Mouse (Mus musculus) adrenal gland, postnatal 4 days (tissue): ENCODE measurements around the gene Stx4a. TPM values are rescaled to one million over a fixed set of nuclear protein-coding genes. Genes with fewer than 3 reads are reported as not detected.
"Not testable (repeated sequence)": the region's sequence is repeated elsewhere in the genome, so short reads cannot be mapped to it uniquely, and the experiment has no call there.

Experiments used
- DNase-seq, 2 experiments: peaks; one replicate each; pipeline ENCODE4 v3.0.0; 2021 to 2022; ENCODE audit warnings: low spot score in 2 of 2, mixed read lengths in 2 of 2
- total RNA-seq, 2 experiments: library from RNA; stranded (reverse); gene quantifications; 2 replicates each; pipeline ENCODE4 v1.2.3; 2021

The Stx4a gene
- total RNA-seq, 2 experiments from 2014 or later: 101 to 106 TPM

- no peak for DNase-seq
Observed at GRCm38 (mm10) chr7:127858258-127858657, 34.2 kb downstream of the Stx4a start.

DNA sequence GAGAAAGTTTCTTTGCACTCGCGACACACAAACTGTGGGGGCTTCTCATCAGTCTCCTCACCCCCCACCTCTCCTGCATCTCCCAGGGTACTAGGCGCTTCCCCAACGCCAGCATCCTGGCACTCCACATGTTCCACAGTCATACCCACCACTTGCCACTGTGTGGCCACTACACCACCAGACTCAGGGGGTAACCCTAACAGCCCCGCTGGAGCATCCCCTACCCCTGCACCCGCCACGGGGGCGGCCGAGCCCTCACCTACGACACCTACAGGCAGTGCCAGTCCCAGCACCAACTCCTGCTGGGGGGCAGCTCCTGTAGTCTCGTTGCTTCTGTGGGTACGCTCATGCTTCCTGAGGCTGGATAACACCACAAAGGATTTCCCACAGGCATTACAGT is 42.3 kb downstream of the Stx4a start:
- no peak for DNase-seq

DNA sequence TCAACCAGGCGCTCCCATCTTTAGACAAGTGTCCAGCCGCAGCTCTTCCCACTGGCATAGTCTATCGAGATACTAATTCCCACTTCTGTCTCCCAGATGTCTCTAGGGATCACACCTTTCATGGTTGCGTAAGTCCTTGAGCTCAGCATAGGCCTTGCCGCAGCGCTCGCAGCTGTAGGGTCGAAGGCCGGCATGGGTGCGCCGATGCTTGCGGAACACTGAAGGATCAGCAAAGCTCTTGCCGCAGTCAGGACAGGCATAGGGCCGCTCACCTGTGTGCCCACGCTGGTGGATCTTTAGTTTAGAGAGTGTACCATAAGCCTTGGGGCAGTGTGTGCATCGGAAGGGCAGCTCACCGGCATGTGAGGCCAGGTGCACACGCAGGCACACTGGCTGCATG is 43.5 kb downstream of the Stx4a start:
- no peak for DNase-seq

DNA sequence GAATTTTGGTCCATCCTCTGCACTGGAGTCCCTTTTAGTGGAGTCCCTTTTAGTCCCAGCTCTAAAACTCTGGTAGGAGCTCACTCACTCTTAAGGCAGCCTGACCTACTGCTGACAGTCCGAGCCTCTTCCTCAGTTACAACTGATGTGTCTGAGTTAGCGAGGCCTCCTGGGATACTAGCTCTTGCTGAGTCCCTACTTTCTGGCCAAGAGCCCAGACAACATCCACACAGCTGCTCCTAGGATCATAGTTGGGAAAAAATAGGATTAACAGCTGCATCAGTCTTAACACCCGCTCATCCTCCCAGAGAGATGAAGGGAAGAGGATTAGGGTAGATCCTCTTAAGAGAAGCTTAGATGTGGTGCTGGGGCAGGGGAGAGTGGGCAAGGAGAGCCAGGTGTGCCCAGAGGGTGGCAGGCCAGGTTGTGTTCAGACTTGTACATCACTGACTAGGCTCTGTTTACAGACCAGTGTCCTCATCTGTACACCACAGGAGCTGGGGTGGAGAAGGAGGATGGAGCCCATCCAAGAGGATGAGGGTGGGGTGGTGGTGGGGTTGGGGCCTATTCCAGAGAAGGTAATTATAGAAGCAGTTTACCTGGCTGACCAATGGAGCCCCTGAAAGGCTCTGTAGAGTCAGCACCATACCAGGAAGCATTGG is 45.2 kb downstream of the Stx4a start:
- no peak for DNase-seq

DNA sequence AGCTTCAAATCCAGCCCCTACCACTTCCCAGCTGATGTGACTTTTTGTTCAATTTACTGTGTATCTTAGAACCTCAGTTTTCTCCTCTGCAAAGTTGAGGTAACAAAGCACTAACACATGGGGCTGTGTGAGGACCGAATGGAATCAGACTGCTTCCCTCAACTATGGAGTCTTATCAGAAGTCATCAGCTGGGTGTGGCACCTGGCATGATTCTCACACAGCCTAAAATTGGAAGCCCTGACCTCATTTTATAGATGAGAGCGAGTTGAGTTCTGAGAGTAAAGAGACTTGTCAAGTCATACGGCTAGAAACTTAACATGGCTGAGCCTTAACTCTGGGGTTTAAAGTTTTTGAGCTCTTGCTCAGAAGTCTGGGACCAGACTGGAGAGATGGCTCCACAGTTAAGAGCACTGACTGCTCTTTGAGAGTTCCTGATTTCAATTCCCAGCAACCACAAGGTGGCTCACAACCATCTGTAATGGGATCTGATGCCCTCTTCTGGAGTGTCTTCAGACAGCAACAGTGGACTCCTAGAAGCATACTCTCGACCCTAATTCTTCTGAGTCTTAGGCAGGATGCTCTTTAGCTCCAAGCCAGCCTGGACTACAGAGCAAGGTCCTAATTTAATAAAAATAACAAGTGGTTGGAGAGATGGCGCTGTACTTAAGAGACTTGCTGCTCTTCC is 46.2 kb downstream of the Stx4a start:
- DNase-seq: no peak

GRCm38 (mm10) chr7:127874812-127875626 is 50.9 kb downstream of the Stx4a start:
- no peak for DNase-seq

- peak; percentile 77 to 82 for DNase-seq
Observed at GRCm38 (mm10) chr7:127875627-127876001, 51.5 kb downstream of the Stx4a start.

GRCm38 (mm10) chr7:127876041-127876466 is 52.0 kb downstream of the Stx4a start, which contains the start of gene Zfp646:
Gene Zfp646, plus strand, starts transcription at chr7:127876221.
- DNase-seq: peak; percentile 56 to 66

DNA sequence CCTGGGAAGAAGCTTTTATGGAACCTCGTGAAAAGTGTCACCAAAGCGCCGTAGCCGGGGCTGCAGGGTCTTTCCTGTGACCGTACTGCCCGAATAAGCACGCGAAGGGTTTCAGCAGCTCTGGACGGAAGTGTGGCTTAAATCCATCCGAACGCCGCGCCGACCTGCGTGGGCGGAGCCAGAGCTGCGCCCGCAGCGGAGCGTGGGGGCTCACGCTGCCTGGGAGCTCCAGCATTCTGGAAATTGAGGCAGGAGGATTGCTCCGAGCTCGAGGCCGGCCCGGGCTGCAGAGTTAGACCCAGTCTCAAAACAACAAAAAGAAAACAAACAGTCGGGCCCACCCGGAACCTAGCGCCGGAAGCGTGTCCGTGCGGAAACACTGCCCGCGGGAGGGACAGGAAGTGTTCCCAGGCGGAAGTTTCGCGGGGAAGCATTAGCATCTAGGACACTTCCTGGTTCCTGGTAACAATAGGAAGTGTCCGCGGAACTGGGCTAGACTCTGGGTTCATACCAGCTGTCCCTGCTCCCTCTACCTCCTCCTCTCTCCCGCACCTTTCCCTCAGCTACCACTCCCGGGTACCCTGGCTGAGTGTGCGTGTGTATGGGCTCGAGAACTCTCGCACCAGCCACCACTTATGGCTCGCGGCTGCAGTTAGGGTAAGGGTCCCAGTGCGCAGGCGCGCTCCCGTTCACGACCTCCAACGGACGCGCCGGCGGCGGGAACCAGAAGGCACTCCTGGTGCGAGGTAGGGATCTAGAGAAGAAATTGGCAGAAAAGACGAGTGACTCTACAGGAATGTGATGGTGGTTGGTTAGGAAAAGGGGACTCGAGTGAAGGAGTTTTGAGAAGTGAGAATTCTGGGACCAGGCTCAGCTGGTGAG is 52.6 kb downstream of the Stx4a start, which contains the start of gene Zfp668:
Gene Zfp668 (minus strand): TSS at position 362 of the 882 bp plus-strand sequence.
- peak; percentile 76 to 83 for DNase-seq

DNA sequence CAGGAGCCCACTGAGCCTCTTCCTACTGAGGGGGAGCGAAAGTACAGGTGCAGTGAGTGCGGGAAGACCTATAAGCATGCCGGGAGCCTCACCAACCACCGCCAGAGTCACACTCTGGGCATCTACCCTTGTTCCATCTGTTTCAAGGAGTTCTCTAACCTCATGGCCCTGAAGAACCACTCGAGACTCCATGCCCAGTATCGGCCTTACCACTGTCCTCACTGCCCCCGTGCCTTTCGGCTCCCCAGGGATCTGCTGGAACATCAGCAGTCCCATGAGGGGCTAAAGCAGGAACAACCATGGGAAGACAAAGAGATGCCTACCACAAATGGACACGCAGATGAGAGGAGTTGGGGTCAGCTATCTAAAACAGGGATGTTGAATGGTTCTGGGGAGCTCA is 55.2 kb downstream of the Stx4a start:
- no peak for DNase-seq

GRCm38 (mm10) chr7:127880431-127880830 is 56.3 kb downstream of the Stx4a start:
- no peak for DNase-seq

- DNase-seq: no peak
Observed at GRCm38 (mm10) chr7:127885951-127886350, 61.9 kb downstream of the Stx4a start.

DNA sequence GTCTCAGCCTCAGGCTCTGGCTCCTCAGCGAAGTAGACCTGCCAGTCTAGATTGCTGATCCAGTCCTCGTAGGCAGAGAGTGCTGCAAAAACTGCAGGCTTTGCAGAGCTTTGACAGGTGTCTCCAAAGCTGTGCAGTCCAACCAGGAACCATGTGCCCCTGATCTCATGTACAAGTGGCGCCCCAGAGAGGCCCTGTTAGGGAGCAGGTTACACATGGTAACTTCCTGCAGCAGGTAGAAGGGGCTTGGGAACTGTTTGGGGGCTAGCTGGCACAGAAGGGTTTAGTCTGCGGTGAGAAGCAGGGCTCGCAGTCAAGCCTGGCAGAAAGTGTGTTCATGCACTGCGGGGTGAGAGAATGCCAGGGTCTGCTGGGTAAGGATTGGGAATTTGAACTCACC is 62.5 kb downstream of the Stx4a start:
- no peak for DNase-seq

DNA sequence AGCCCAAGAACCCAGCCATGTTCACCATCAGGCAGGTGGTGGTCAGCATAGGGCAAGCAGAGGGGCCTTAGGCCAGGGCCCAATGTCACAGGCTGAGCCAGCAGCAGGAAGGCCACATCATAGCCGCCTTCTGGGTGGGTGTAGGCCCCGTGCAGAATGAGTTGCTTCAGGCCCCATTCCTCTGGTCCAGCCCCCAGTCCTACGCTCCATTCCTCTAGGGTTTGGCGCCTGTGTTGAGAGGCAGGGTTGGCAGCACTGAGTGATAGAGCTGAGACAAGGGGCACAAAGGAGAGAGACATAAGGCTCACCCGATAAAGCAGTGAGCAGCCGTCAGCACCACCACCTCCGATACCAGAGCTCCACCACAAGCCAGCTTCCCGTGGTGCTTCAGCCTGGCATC is 63.1 kb downstream of the Stx4a start:
- no peak for DNase-seq

DNA sequence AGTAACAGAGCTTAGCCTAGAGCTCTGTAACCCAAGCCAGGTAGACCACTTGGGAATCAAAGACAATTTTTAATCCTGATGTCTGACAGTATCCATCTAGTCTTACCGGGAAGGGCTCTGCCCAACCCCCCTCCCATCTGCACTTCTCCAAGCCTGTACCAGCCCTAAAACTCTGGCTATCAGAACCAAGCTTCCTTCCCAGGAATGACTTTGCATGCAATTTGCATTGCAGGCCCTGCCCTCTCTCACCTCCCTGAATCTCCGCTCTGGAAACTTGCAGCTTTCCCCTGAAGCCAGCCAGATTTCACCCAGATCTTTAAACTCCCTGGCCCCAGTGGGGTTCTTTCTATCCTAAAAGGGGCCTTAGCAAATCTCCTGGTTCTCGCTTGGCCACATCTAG is 63.7 kb downstream of the Stx4a start:
- no peak for DNase-seq

- no peak for DNase-seq
Observed at GRCm38 (mm10) chr7:127888821-127889220, 64.7 kb downstream of the Stx4a start.

DNA sequence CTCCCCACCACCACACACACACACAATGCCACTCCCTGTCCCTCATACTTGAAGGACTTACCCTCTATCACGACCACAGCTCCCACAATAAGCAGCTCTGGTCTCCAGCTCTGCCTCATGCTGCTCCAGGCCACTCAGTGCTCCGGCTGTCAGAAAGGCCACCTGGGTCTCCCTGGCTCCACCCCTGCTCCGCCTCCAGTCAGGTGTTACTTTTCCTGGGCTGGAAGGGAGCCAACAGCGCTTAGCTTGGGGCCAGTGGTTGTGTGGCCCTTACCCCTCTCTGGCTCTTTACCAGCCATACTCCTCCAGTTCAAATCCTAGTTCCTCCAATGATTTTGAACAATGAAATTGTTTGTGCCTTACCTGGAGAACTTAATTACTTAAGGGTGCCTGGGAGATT is 66.7 kb downstream of the Stx4a start, which contains the start of gene Prss53:
Gene Prss53 (minus strand): TSS at position 173 of the 400 bp plus-strand sequence.
- no peak for DNase-seq

DNA sequence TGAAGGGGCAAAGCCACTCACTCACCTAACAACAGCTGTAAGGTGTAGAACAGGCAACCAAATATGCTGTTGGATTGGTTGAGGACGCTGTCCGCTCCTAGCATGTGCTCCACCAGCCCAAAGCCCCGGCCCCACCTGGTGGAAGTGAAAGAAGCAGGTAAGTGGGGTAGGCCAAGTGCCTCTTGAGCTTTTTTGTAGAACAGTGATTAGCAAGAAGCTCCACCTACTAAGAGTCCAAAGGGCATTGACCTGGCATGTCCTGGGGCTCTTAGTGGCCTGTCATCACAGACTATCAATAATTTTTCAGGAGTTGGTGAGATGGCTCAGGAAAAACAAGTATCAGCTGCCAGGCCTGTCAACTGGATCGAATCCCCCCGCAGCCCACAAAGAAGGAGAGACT is 70.4 kb downstream of the Stx4a start:
- DNase-seq: no peak

- DNase-seq: peak; percentile 81 to 89
Observed at GRCm38 (mm10) chr7:127895442-127895841, 71.3 kb downstream of the Stx4a start, which contains the start of the genes Gm21974 and Vkorc1. Gene Gm21974, minus strand, starts transcription at chr7:127895454. Gene Vkorc1, minus strand, starts transcription at chr7:127895617.

DNA sequence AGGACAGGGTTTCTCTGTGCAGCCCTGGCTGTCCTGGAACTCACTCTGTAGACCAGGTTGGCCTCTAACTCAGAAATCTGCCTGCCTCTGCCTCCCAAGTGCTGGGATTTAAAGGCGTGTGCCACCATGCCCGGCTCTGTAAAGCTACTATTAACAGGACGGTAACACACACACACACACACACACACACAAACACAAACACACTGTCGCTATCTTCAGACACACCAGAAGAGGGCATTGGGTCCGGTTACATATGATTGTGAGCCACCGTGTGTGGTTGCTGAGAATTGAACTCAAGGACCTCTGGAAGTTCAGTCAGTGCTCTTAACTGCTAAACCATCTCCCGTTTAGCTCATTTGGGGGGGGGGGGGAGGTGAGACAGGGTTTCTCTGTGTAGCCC is 71.8 kb downstream of the Stx4a start:
- DNase-seq: not testable (repeated sequence)

- no peak for DNase-seq
Observed at GRCm38 (mm10) chr7:127896384-127896783, 72.3 kb downstream of the Stx4a start.
